Mouse (Mus musculus): Measurements from ENCODE around the gene Serpinc1. TPM values are rescaled to one million over a fixed set of nuclear protein-coding genes. Genes with fewer than 3 reads are reported as not detected.

The Serpinc1 gene
- polyA plus RNA-seq, 1 experiment from 2014 or later, result 1.9 TPM

- Histone ChIP-seq H3K4me1 (ENCODE audit: control insufficient read depth, insufficient read depth, low read length) (peaks cover 17% of the 10 kb centered on the region), H3K27me3 (ENCODE audit: control insufficient read depth, insufficient read depth, low read length) (no peaks in the 10 kb centered on the region), H3K36me3 (ENCODE audit: control insufficient read depth, insufficient read depth, low read length) (peaks cover 8% of the 10 kb centered on the region; the same call in 1 of the 2 replicates), H3K9ac (ENCODE audit: low read length) (peak overlapping the region; percentile 44), H3K27ac (ENCODE audit: low read depth, low read length) (no peak overlapping the region; the same call in 1 of the 2 replicates), H3K4me3 (ENCODE audit: low read depth, low read length) (peak overlapping the region; percentile 25), H3K9me3 (ENCODE audit: control insufficient read depth, low read length) (no peaks in the 10 kb centered on the region), H3K4me2 (peak overlapping the region; percentile 92)
- DNase-seq (ENCODE audit: low spot score, missing footprints), result peak; percentile 83
- 25% methylated on average over 3 of the region's 3 CpGs for WGBS
- ATAC-seq (ENCODE audit: low FRiP score), result no peak
These were observed 59.2 kb downstream of the Serpinc1 start for GRCm38 (mm10) chr1:161037599-161037998.

- peak overlapping the region; percentile 25; the same call in 1 of the 2 replicates for H3K4me3 ChIP-seq (ENCODE audit: low read depth, low read length)
- H3K4me2 ChIP-seq, result peak overlapping the region; percentile 92; the same call in 1 of the 2 replicates
These were observed 59.6 kb downstream of the Serpinc1 start for GRCm38 (mm10) chr1:161038004-161038403.

GRCm38 (mm10) chr1:161038968-161039721 lies 60.8 kb downstream of the Serpinc1 start:
- peak; percentile 89 for DNase-seq (ENCODE audit: low spot score, missing footprints)
- H3K4me2 ChIP-seq, result no peak overlapping the region
- 9% methylated on average over 3 of the region's 3 CpGs for WGBS
- H3K36me3 ChIP-seq (ENCODE audit: control insufficient read depth, insufficient read depth, low read length), result peaks cover 8% of the 10 kb centered on the region; the same call in 1 of the 2 replicates
- peaks cover 12% of the 10 kb centered on the region for H3K4me1 ChIP-seq (ENCODE audit: control insufficient read depth, insufficient read depth, low read length)
- no peaks in the 10 kb centered on the region for H3K27me3 ChIP-seq (ENCODE audit: control insufficient read depth, insufficient read depth, low read length)
- H3K9ac ChIP-seq (ENCODE audit: low read length), result no peak overlapping the region
- H3K27ac ChIP-seq (ENCODE audit: low read depth, low read length), result peak overlapping the region; percentile 3; the same call in 1 of the 2 replicates
- no peak; the same call in 1 of the 2 replicates for ATAC-seq (ENCODE audit: low FRiP score)
- H3K9me3 ChIP-seq (ENCODE audit: control insufficient read depth, low read length), result no peaks in the 10 kb centered on the region
- H3K4me3 ChIP-seq (ENCODE audit: low read depth, low read length), result no peak overlapping the region

More at GRCm38 (mm10) chr1:161038004-161038403, 59.6 kb downstream of the Serpinc1 start:
- Histone ChIP-seq H3K36me3 (ENCODE audit: control insufficient read depth, insufficient read depth, low read length) (peaks cover 8% of the 10 kb centered on the region; the same call in 1 of the 2 replicates), H3K27me3 (ENCODE audit: control insufficient read depth, insufficient read depth, low read length) (no peaks in the 10 kb centered on the region), H3K27ac (ENCODE audit: low read depth, low read length) (no peak overlapping the region), H3K9me3 (ENCODE audit: control insufficient read depth, low read length) (no peaks in the 10 kb centered on the region), H3K4me1 (ENCODE audit: control insufficient read depth, insufficient read depth, low read length) (peaks cover 17% of the 10 kb centered on the region), H3K9ac (ENCODE audit: low read length) (no peak overlapping the region; the same call in 1 of the 2 replicates)
- DNase-seq (ENCODE audit: low spot score, missing footprints) (peak; percentile 82), ATAC-seq (ENCODE audit: low FRiP score) (no peak)
- WGBS, result 39% methylated on average over 3 of the region's 3 CpGs

- Histone ChIP-seq H3K4me1 (ENCODE audit: control insufficient read depth, insufficient read depth, low read length) (peaks cover 12% of the 10 kb centered on the region), H3K9ac (ENCODE audit: low read length) (no peak overlapping the region), H3K9me3 (ENCODE audit: control insufficient read depth, low read length) (no peaks in the 10 kb centered on the region), H3K27ac (ENCODE audit: low read depth, low read length) (peak overlapping the region; percentile 61), H3K4me3 (ENCODE audit: low read depth, low read length) (no peak overlapping the region), H3K4me2 (no peak overlapping the region), H3K36me3 (ENCODE audit: control insufficient read depth, insufficient read depth, low read length) (peaks cover 8% of the 10 kb centered on the region; the same call in 1 of the 2 replicates), H3K27me3 (ENCODE audit: control insufficient read depth, insufficient read depth, low read length) (no peaks in the 10 kb centered on the region)
- WGBS, result 9% methylated on average over 3 of the region's 3 CpGs
- DNase-seq (ENCODE audit: low spot score, missing footprints) (peak; percentile 90), ATAC-seq (ENCODE audit: low FRiP score) (peak; percentile 14)
These were observed 61.5 kb downstream of the Serpinc1 start for GRCm38 (mm10) chr1:161039741-161040425.

GRCm38 (mm10) chr1:161040426-161040770 lies 62.0 kb downstream of the Serpinc1 start:
- 58% methylated on average over 1 of the region's 1 CpGs for WGBS
- H3K27ac ChIP-seq (ENCODE audit: low read depth, low read length), result peak overlapping the region; percentile 61; the same call in 1 of the 2 replicates
- no peaks in the 10 kb centered on the region for H3K27me3 ChIP-seq (ENCODE audit: control insufficient read depth, insufficient read depth, low read length)
- H3K36me3 ChIP-seq (ENCODE audit: control insufficient read depth, insufficient read depth, low read length), result peaks cover 8% of the 10 kb centered on the region; the same call in 1 of the 2 replicates
- H3K4me2 ChIP-seq, result no peak overlapping the region
- DNase-seq (ENCODE audit: low spot score, missing footprints) (no peak), ATAC-seq (ENCODE audit: low FRiP score) (no peak)
- H3K4me1 ChIP-seq (ENCODE audit: control insufficient read depth, insufficient read depth, low read length), result peaks cover 12% of the 10 kb centered on the region
- H3K9ac ChIP-seq (ENCODE audit: low read length), result no peak overlapping the region
- H3K9me3 ChIP-seq (ENCODE audit: control insufficient read depth, low read length), result no peaks in the 10 kb centered on the region
- no peak overlapping the region for H3K4me3 ChIP-seq (ENCODE audit: low read depth, low read length)

- Histone ChIP-seq H3K4me3 (ENCODE audit: low read depth, low read length) (no peak overlapping the region), H3K27me3 (ENCODE audit: control insufficient read depth, insufficient read depth, low read length) (no peaks in the 10 kb centered on the region), H3K4me1 (ENCODE audit: control insufficient read depth, insufficient read depth, low read length) (peaks cover 12% of the 10 kb centered on the region), H3K36me3 (ENCODE audit: control insufficient read depth, insufficient read depth, low read length) (peaks cover 8% of the 10 kb centered on the region; the same call in 1 of the 2 replicates), H3K9ac (ENCODE audit: low read length) (no peak overlapping the region), H3K27ac (ENCODE audit: low read depth, low read length) (no peak overlapping the region), H3K4me2 (no peak overlapping the region), H3K9me3 (ENCODE audit: control insufficient read depth, low read length) (no peaks in the 10 kb centered on the region)
- peak; percentile 78 for DNase-seq (ENCODE audit: low spot score, missing footprints)
- ATAC-seq (ENCODE audit: low FRiP score), result no peak
These were observed 62.5 kb downstream of the Serpinc1 start for GRCm38 (mm10) chr1:161040855-161041254.

GRCm38 (mm10) chr1:161041261-161042020 lies 63.1 kb downstream of the Serpinc1 start:
- Histone ChIP-seq H3K4me2 (no peak overlapping the region), H3K4me1 (ENCODE audit: control insufficient read depth, insufficient read depth, low read length) (peaks cover 12% of the 10 kb centered on the region), H3K4me3 (ENCODE audit: low read depth, low read length) (no peak overlapping the region), H3K27me3 (ENCODE audit: control insufficient read depth, insufficient read depth, low read length) (no peaks in the 10 kb centered on the region), H3K27ac (ENCODE audit: low read depth, low read length) (no peak overlapping the region), H3K9me3 (ENCODE audit: control insufficient read depth, low read length) (no peaks in the 10 kb centered on the region), H3K9ac (ENCODE audit: low read length) (no peak overlapping the region), H3K36me3 (ENCODE audit: control insufficient read depth, insufficient read depth, low read length) (peaks cover 9% of the 10 kb centered on the region; the same call in 1 of the 2 replicates)
- WGBS, result 92% methylated on average over 7 of the region's 7 CpGs
- ATAC-seq (ENCODE audit: low FRiP score) (no peak), DNase-seq (ENCODE audit: low spot score, missing footprints) (peak; percentile 72)

- H3K9ac ChIP-seq (ENCODE audit: low read length), result no peak overlapping the region
- no peaks in the 10 kb centered on the region for H3K9me3 ChIP-seq (ENCODE audit: control insufficient read depth, low read length)
- H3K4me3 ChIP-seq (ENCODE audit: low read depth, low read length), result no peak overlapping the region
- WGBS, result 83% methylated on average over 3 of the region's 3 CpGs
- H3K27me3 ChIP-seq (ENCODE audit: control insufficient read depth, insufficient read depth, low read length), result no peaks in the 10 kb centered on the region
- no peak overlapping the region for H3K4me2 ChIP-seq
- ATAC-seq (ENCODE audit: low FRiP score), result no peak
- H3K36me3 ChIP-seq (ENCODE audit: control insufficient read depth, insufficient read depth, low read length), result peaks cover 4% of the 10 kb centered on the region
- H3K4me1 ChIP-seq (ENCODE audit: control insufficient read depth, insufficient read depth, low read length), result no peaks in the 10 kb centered on the region
- no peak overlapping the region for H3K27ac ChIP-seq (ENCODE audit: low read depth, low read length)
- DNase-seq (ENCODE audit: low spot score, missing footprints), result peak; percentile 47
These were observed 68.6 kb downstream of the Serpinc1 start for GRCm38 (mm10) chr1:161046972-161047371.
